Mouse (Mus musculus) naive thymus-derived CD4-positive, alpha-beta T cell, adult 2 months (primary cell): ENCODE results near the gene St7.

ENCODE experiments used
- DNase-seq: peaks from one replicate; pipeline ENCODE4 v3.0.0-alpha.2; 2011; ENCODE audit warnings: low read depth

The St7 gene

GRCm38 (mm10) chr6:17720022-17720421 is 27.3 kb downstream of the St7 start:
- no peak for DNase-seq

GRCm38 (mm10) chr6:17721706-17722105 is 29.0 kb downstream of the St7 start:
- DNase-seq = no peak

- peak; percentile 69 for DNase-seq
Measured at GRCm38 (mm10) chr6:17725841-17726460, 33.2 kb downstream of the St7 start.

- DNase-seq = no peak
Measured at GRCm38 (mm10) chr6:17727241-17727640, 34.5 kb downstream of the St7 start.

GRCm38 (mm10) chr6:17727891-17728790 is 35.4 kb downstream of the St7 start:
- no peak for DNase-seq

- DNase-seq = no peak
Measured at GRCm38 (mm10) chr6:17730122-17730521, 37.4 kb downstream of the St7 start.

GRCm38 (mm10) chr6:17731694-17732093 is 39.0 kb downstream of the St7 start:
- no peak for DNase-seq

GRCm38 (mm10) chr6:17733951-17734411 is 41.2 kb downstream of the St7 start:
- DNase-seq = no peak

- no peak for DNase-seq
Measured at GRCm38 (mm10) chr6:17737262-17737948, 44.7 kb downstream of the St7 start.

- DNase-seq = no peak
Measured at GRCm38 (mm10) chr6:17740128-17740527, 47.4 kb downstream of the St7 start.

- no peak for DNase-seq
Measured at GRCm38 (mm10) chr6:17741639-17742038, 48.9 kb downstream of the St7 start.

GRCm38 (mm10) chr6:17742209-17742608 is 49.5 kb downstream of the St7 start:
- no peak for DNase-seq

- no peak for DNase-seq
Measured at GRCm38 (mm10) chr6:17743325-17743724, 50.6 kb downstream of the St7 start.

GRCm38 (mm10) chr6:17747724-17748123 is 55.0 kb downstream of the St7 start:
- no peak for DNase-seq

- peak; percentile 64 for DNase-seq
Measured at GRCm38 (mm10) chr6:17748866-17749582, 56.3 kb downstream of the St7 start.

- DNase-seq = no peak
Measured at GRCm38 (mm10) chr6:17749596-17749995, 56.9 kb downstream of the St7 start.

- no peak for DNase-seq
Measured at GRCm38 (mm10) chr6:17750041-17750660, 57.4 kb downstream of the St7 start.

GRCm38 (mm10) chr6:17750957-17751356 is 58.2 kb downstream of the St7 start:
- DNase-seq = no peak

- no peak for DNase-seq
Measured at GRCm38 (mm10) chr6:17755902-17756301, 63.2 kb downstream of the St7 start.

- no peak for DNase-seq
Measured at GRCm38 (mm10) chr6:17758568-17758967, 65.8 kb downstream of the St7 start.

GRCm38 (mm10) chr6:17763963-17764659 is 71.4 kb downstream of the St7 start:
- no peak for DNase-seq
